Mouse (Mus musculus) subcutaneous adipose tissue, adult 2 months (tissue): ENCODE results near the gene Mrpl58. TPM values are rescaled to one million over a fixed set of nuclear protein-coding genes. Genes with fewer than 3 reads are reported as not detected.

ENCODE experiments used
- polyA plus RNA-seq: library from polyadenylated mRNA; depleted of rRNA; stranded (reverse); fragments of >200 nt; gene quantifications from 2 replicates; pipeline ENCODE4 v1.2.3, GENCODE M21; 2012; ENCODE audit warnings: low replicate concordance; rRNA removed

Mrpl58 gene
- 79.4 and 110 TPM in 2 replicates for polyA plus RNA-seq

GRCm38 (mm10) chr11:115403338-115404124 is at the start of gene Mrpl58:
Mrpl58 (plus strand) TSS chr11:115403752.

DNA sequence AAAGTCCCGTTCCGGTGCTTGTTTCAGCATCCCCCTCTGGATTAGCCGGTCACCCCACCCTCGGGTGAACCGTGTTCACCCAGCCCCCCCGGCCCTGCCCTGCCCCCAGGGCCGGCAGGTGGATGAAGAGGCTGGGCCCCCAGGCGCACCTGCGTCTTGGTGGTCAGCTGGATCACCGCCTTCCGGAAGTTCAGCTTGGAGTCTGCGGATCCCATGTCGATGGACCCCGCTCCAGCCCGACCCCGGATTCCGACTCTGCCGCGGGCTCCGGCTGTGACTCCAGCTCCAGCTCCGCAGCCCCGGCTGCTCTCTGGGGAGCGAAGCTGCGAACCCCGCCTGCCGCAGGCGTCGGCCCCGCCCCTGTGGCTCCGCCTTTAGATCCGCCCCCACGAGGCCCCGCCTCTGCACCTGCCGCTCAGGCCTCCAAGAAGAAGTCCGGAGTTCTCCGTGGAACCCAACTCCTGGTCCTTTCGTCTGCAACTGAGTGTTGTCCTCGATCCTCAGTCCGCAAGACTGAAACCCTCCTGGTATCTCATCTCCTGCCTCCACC is 36.1 kb upstream of the Mrpl58 start, which contains the start of gene Hid1:
TSS of gene Hid1 (minus strand) at position 362 of the 550 bp plus-strand sequence.

GRCm38 (mm10) chr11:115381743-115382539 is 21.6 kb upstream of the Mrpl58 start, which contains the start of gene Cdr2l:
Cdr2l (plus strand) TSS chr11:115381916.

GRCm38 (mm10) chr11:115419531-115420237 is 16.1 kb downstream of the Mrpl58 start, which contains the start of the genes Atp5h and Kctd2:
Atp5h (minus strand) TSS chr11:115419962.
Kctd2 (plus strand) TSS chr11:115420128.

DNA sequence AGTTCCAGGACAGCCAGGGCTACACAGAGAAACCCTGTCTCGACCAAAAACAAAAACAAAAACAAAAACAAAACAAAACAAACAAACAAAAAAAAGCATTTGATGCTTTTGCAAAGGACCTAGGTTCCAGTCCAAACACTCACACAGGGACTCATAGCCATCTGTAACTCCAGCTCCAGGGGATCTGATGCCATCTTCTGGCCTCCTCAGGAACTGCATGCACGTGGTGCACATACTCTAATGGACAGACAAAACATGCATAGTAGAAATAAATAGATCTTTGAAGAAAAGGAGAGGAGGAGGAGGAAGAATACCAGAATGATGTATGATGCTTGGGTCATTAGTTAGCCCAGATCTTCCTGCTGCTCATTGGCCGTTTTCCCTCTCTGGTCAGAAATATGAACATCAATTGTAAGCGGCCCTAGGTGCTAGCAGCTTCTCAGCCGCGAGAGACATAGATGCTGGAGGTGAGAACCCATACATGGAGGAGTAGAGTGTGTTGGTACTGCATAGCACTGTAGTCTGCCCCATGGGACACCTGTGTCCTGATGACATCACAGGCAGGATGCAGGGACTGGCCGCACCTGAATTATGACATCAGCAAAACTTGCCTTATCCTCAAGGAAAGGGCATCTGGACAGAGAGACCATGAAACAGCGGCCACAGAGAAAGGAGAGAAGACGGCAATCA is 36.5 kb downstream of the Mrpl58 start, which contains the start of gene Trim80:
TSS of gene Trim80 (plus strand) at position 640 of the 690 bp plus-strand sequence.

Other genes starting within 250 kb of the Mrpl58 start
- 12.4 and 42.5 TPM in 2 replicates for gene Slc9a3r1, start 240.4 kb upstream of the Mrpl58 start, polyA plus RNA-seq
- gene Tmem104, start 216.3 kb upstream of the Mrpl58 start, polyA plus RNA-seq: 20.1 and 31.2 TPM in 2 replicates
- 21.8 and 40.5 TPM in 2 replicates for gene Nat9, start 215.9 kb upstream of the Mrpl58 start, polyA plus RNA-seq
- gene Grin2c, start 136.5 kb upstream of the Mrpl58 start, polyA plus RNA-seq: 0.12 TPM in 1 of 2 replicates, not detected in the other
- 16.6 and 17.8 TPM in 2 replicates for gene Fdxr, start 126.7 kb upstream of the Mrpl58 start, polyA plus RNA-seq
- gene Fads6, start 106.1 kb upstream of the Mrpl58 start, polyA plus RNA-seq: 1.9 and 3.5 TPM in 2 replicates
- gene Otop2, start 96.6 kb upstream of the Mrpl58 start, polyA plus RNA-seq: not detected in 2 replicates
- gene Ush1g, start 81.7 kb upstream of the Mrpl58 start, polyA plus RNA-seq: 0.04 TPM in 1 of 2 replicates, not detected in the other
- gene Otop3, start 69.0 kb upstream of the Mrpl58 start, polyA plus RNA-seq: 0.12 TPM in 1 of 2 replicates, not detected in the other
- gene Hid1, start 36.0 kb upstream of the Mrpl58 start, polyA plus RNA-seq: 14.8 and 23.9 TPM in 2 replicates
- 16.6 and 43.4 TPM in 2 replicates for gene Cdr2l, start 21.8 kb upstream of the Mrpl58 start, polyA plus RNA-seq
- 141 and 187 TPM in 2 replicates for gene Atp5h, start 16.2 kb downstream of the Mrpl58 start, polyA plus RNA-seq
- 39.0 and 44.5 TPM in 2 replicates for gene Kctd2, start 16.4 kb downstream of the Mrpl58 start, polyA plus RNA-seq
- gene Trim80, start 36.8 kb downstream of the Mrpl58 start, polyA plus RNA-seq: 0.09 and 0.72 TPM in 2 replicates
- gene Slc16a5, start 58.7 kb downstream of the Mrpl58 start, polyA plus RNA-seq: 0.06 and 0.07 TPM in 2 replicates
- gene Armc7, start 71.9 kb downstream of the Mrpl58 start, polyA plus RNA-seq: 6.1 and 10.5 TPM in 2 replicates
- 56.8 and 74.4 TPM in 2 replicates for gene Nt5c, start 88.1 kb downstream of the Mrpl58 start, polyA plus RNA-seq
- 150 and 187 TPM in 2 replicates for gene Jpt1, start 110.6 kb downstream of the Mrpl58 start, polyA plus RNA-seq
- 69.6 and 81.1 TPM in 2 replicates for gene Sumo2, start 132.5 kb downstream of the Mrpl58 start, polyA plus RNA-seq
- gene Nup85, start 160.7 kb downstream of the Mrpl58 start, polyA plus RNA-seq: 38.8 and 75.0 TPM in 2 replicates
- gene Mrps7, start 200.2 kb downstream of the Mrpl58 start, polyA plus RNA-seq: 39.6 and 50.1 TPM in 2 replicates
- 20.5 and 33.9 TPM in 2 replicates for gene Gga3, start 200.3 kb downstream of the Mrpl58 start, polyA plus RNA-seq
- 113 and 166 TPM in 2 replicates for gene Mif4gd, start 209.2 kb downstream of the Mrpl58 start, polyA plus RNA-seq
- gene Slc25a19, start 224.5 kb downstream of the Mrpl58 start, polyA plus RNA-seq: 129 and 302 TPM in 2 replicates